Mouse (Mus musculus) ES-Bruce4 (cell line): Measurements from ENCODE around the gene Gm17655. TPM values are rescaled to one million over a fixed set of nuclear protein-coding genes. Genes with fewer than 3 reads are reported as not detected.
"Not testable (repeated sequence)": the region's sequence is repeated elsewhere in the genome, so short reads cannot be mapped to it uniquely, and the experiment has no call there.

Experiments used
- H3K27ac ChIP-seq: 2 replicates; pipeline ENCODE4 v1.5.1; 2012; ENCODE audit warnings: low read length, inconsistent platforms; ENCODE audit not compliant: insufficient read depth
- H3K27me3 ChIP-seq: 2 replicates; pipeline ENCODE4 v1.6.1; 2012; ENCODE audit warnings: mild to moderate bottlenecking, low read length, inconsistent platforms; ENCODE audit not compliant: control insufficient read depth, poor library complexity, insufficient read depth, severe bottlenecking
- H3K36me3 ChIP-seq: 2 replicates; pipeline ENCODE4 v1.6.1; 2012; ENCODE audit warnings: inconsistent platforms, mild to moderate bottlenecking, low read length, moderate library complexity; ENCODE audit not compliant: control insufficient read depth, poor library complexity, insufficient read depth, severe bottlenecking
- H3K4me1 ChIP-seq: one replicate; pipeline ENCODE4 v1.8.1; 2011; ENCODE audit warnings: low read length; ENCODE audit not compliant: control insufficient read depth, insufficient read depth
- H3K4me3 ChIP-seq: 2 replicates; pipeline ENCODE4 v1.5.1; 2011; ENCODE audit warnings: low read depth, mild to moderate bottlenecking, low read length
- H3K9ac ChIP-seq: 2 replicates; pipeline ENCODE4 v1.6.1; 2012; ENCODE audit warnings: low read depth, mild to moderate bottlenecking, inconsistent platforms; ENCODE audit not compliant: poor library complexity, severe bottlenecking
- H3K9me3 ChIP-seq: replicated peaks from 2 replicates; pipeline ENCODE4 v1.6.1; 2012; ENCODE audit warnings: mild to moderate bottlenecking, low read length, inconsistent platforms; ENCODE audit not compliant: control insufficient read depth, poor library complexity, insufficient read depth, severe bottlenecking
- CTCF ChIP-seq: IDR thresholded peaks from one replicate; pipeline ENCODE4 v1.8.1; 2011; ENCODE audit warnings: low read depth, low read length
- EP300 ChIP-seq: IDR thresholded peaks from 2 replicates; pipeline ENCODE4 v1.6.1; 2011; ENCODE audit warnings: low read depth, low read length; ENCODE audit not compliant: insufficient read depth
- POLR2A ChIP-seq: IDR thresholded peaks from one replicate; pipeline ENCODE4 v1.8.1; 2011; ENCODE audit warnings: low read length; ENCODE audit not compliant: insufficient read depth
- polyA plus RNA-seq: library from polyadenylated mRNA; stranded (reverse); fragments of >200 nt; gene quantifications from 2 replicates; pipeline ENCODE4 v1.2.4, GENCODE M21; 2011; ENCODE audit warnings: low read depth; ENCODE audit not compliant: missing spikeins, insufficient read depth, insufficient read length

The Gm17655 gene
- polyA plus RNA-seq, 1 experiment: 18.2 TPM

GRCm38 (mm10) chr5:110023273-110023672, 49.0 kb downstream of the Gm17655 start:
- Histone ChIP-seq H3K27me3 (no peaks in the 10 kb centered on the region), H3K9ac (0 out of 2 replicates have a peak overlapping the region, but pooled peaks have one; percentile 26), H3K4me1 (no peaks in the 10 kb centered on the region), H3K9me3 (peaks cover 21% of the 10 kb centered on the region), H3K4me3 (no peak overlapping the region), H3K27ac (no peak overlapping the region), H3K36me3 (no peaks in the 10 kb centered on the region)
- no peak for TF ChIP-seq EP300
- TF ChIP-seq POLR2A: no peak
- TF ChIP-seq CTCF: no peak

- not testable (repeated sequence) for H3K4me3 ChIP-seq, H3K9ac ChIP-seq, H3K36me3 ChIP-seq, H3K27ac ChIP-seq, H3K4me1 ChIP-seq, H3K27me3 ChIP-seq
- peaks cover 26% of the 10 kb centered on the region for H3K9me3 ChIP-seq
Measured at GRCm38 (mm10) chr5:110015775-110016174, 56.5 kb downstream of the Gm17655 start.

Other genes starting within 250 kb of the Gm17655 start
- gene Gm15446, start 149.1 kb downstream of the Gm17655 start, polyA plus RNA-seq: 35.0 and 53.8 TPM in 2 replicates
- 40.2 and 54.1 TPM in 2 replicates for gene Zfp932, start 76.0 kb downstream of the Gm17655 start, polyA plus RNA-seq
- 13.5 and 16.9 TPM in 2 replicates for gene Gm35315, start 21.9 kb upstream of the Gm17655 start, polyA plus RNA-seq
- gene Plcxd1, start 27.5 kb upstream of the Gm17655 start, polyA plus RNA-seq: 2.9 and 6.4 TPM in 2 replicates
- 29.7 and 38.7 TPM in 2 replicates for gene Gtpbp6, start 35.7 kb upstream of the Gm17655 start, polyA plus RNA-seq
- 8.5 and 9.8 TPM in 2 replicates for gene Zfp605, start 37.6 kb upstream of the Gm17655 start, polyA plus RNA-seq
- gene Chfr, start 63.3 kb upstream of the Gm17655 start, polyA plus RNA-seq: 62.5 and 63.6 TPM in 2 replicates
- gene Golga3, start 104.2 kb upstream of the Gm17655 start, polyA plus RNA-seq: 22.7 and 27.7 TPM in 2 replicates
- gene Ankle2, start 158.5 kb upstream of the Gm17655 start, polyA plus RNA-seq: 52.3 and 58.4 TPM in 2 replicates
- 63.4 and 66.7 TPM in 2 replicates for gene Pgam5, start 197.4 kb upstream of the Gm17655 start, polyA plus RNA-seq
- gene Pxmp2, start 213.7 kb upstream of the Gm17655 start, polyA plus RNA-seq: 10.5 and 14.5 TPM in 2 replicates
- gene Pole, start 213.8 kb upstream of the Gm17655 start, polyA plus RNA-seq: 80.9 and 81.8 TPM in 2 replicates